In genomic region chr1:75680366-75680765, GRCm38 (mm10) we compare ENCODE assay signal across 13 mouse cellular contexts.
DNase-seq lines count a peak whose midpoint lies in the region; ATAC-seq lines count a peak whose summit lies in the region.
"Had no signal": no experiment of that assay in that cellular context is flagged by ENCODE, and none has a peak within 500 bp of the region (broad histone marks: within the 10 kb centered on the region; RNA-seq: fewer than 3 reads in every experiment).

No protein-coding gene starts in this region.

- no peaks in the 10 kb centered on the region; the same call in 1 of the 2 replicates for H3K27me3 ChIP-seq in heart, embryonic 14.5 days (ENCODE audit: control insufficient read depth, insufficient read depth, low read length)
- H3K27me3 ChIP-seq in neural tube, embryonic 13.5 days = no peaks in the 10 kb centered on the region
- no peaks in the 10 kb centered on the region for H3K27me3 ChIP-seq in limb, embryonic 11.5 days (ENCODE audit: control insufficient read depth, insufficient read depth, low read length)
- no peaks in the 10 kb centered on the region for H3K27me3 ChIP-seq in liver, embryonic 11.5 days (replicated peaks; ENCODE audit: control insufficient read depth, insufficient read depth, low read length)

- intact Hi-C loops in heart, postnatal 25 days (cut with DNase I) = no loop called here

- peak overlapping the region; percentile 31 for H3K4me2 ChIP-seq in heart, embryonic 14.5 days (ENCODE audit: low read length)
- H3K4me2 ChIP-seq in neural tube, embryonic 13.5 days = peak overlapping the region; percentile 35
- no peak overlapping the region for H3K4me2 ChIP-seq in limb, embryonic 11.5 days (ENCODE audit: low read depth, severe bottlenecking)
- no peak overlapping the region for H3K4me2 ChIP-seq in liver, embryonic 11.5 days

- no peak overlapping the region for H3K9ac ChIP-seq in heart, embryonic 14.5 days (ENCODE audit: low read length)
- no peak overlapping the region for H3K9ac ChIP-seq in neural tube, embryonic 13.5 days
- no peak overlapping the region; the same call in 1 of the 2 replicates for H3K9ac ChIP-seq in limb, embryonic 11.5 days (ENCODE audit: low read length)
- H3K9ac ChIP-seq in liver, embryonic 11.5 days (ENCODE audit: low read depth, low read length) = no peak overlapping the region

- no peak overlapping the region for H3K27ac ChIP-seq in heart, embryonic 14.5 days (replicated peaks in 1 of 2; ENCODE audit: control insufficient read depth in 1 of 2, insufficient read depth in 1 of 2, low read depth in 2 of 2, low read length in 2 of 2)
- H3K27ac ChIP-seq in neural tube, embryonic 13.5 days (replicated peaks) = no peak overlapping the region
- no peak overlapping the region for H3K27ac ChIP-seq in limb, embryonic 11.5 days (replicated peaks; ENCODE audit: low read depth, low read length)
- no peak overlapping the region for H3K27ac ChIP-seq in liver, embryonic 11.5 days (ENCODE audit: low read depth, low read length)
- H3K27ac ChIP-seq: embryonic facial prominence, embryonic 10.5 days had no signal

- H3K36me3 ChIP-seq in heart, embryonic 14.5 days (ENCODE audit: control insufficient read depth, insufficient read depth, low read length) = no peaks in the 10 kb centered on the region
- H3K36me3 ChIP-seq in neural tube, embryonic 13.5 days = no peaks in the 10 kb centered on the region
- H3K36me3 ChIP-seq in limb, embryonic 11.5 days (ENCODE audit: control insufficient read depth, insufficient read depth, low read length) = no peaks in the 10 kb centered on the region
- no peaks in the 10 kb centered on the region for H3K36me3 ChIP-seq in liver, embryonic 11.5 days (ENCODE audit: control insufficient read depth, insufficient read depth, low read length)
- H3K36me3 ChIP-seq: embryonic facial prominence, embryonic 10.5 days had no signal

- no peak overlapping the region for H3K4me3 ChIP-seq in heart, embryonic 14.5 days (ENCODE audit: control insufficient read depth in 1 of 2, insufficient read depth in 1 of 2, low read depth in 1 of 2, low read length in 2 of 2)
- no peak overlapping the region for H3K4me3 ChIP-seq in neural tube, embryonic 13.5 days
- H3K4me3 ChIP-seq in limb, embryonic 11.5 days (ENCODE audit: low read depth, low read length) = no peak overlapping the region
- H3K4me3 ChIP-seq in liver, embryonic 11.5 days (ENCODE audit: low read depth, low read length) = no peak overlapping the region
- H3K4me3 ChIP-seq: embryonic facial prominence, embryonic 10.5 days had no signal

- WGBS in heart, embryonic 14.5 days = 33% methylated on average over 10 of the region's 10 CpGs
- 5% methylated on average over 10 of the region's 10 CpGs for WGBS in neural tube, embryonic 13.5 days
- 18% methylated on average over 10 of the region's 10 CpGs for WGBS in limb, embryonic 11.5 days
- WGBS in liver, embryonic 11.5 days = 52% methylated on average over 10 of the region's 10 CpGs

- H3K4me1 ChIP-seq in heart, embryonic 14.5 days (ENCODE audit: control insufficient read depth in 2 of 2, insufficient read depth in 2 of 2, low read length in 2 of 2) = peaks cover 0 to 5% of the 10 kb centered on the region in 2 experiments; a peak in 1 of 4 replicates
- peaks cover 19% of the 10 kb centered on the region for H3K4me1 ChIP-seq in neural tube, embryonic 13.5 days (replicated peaks)
- H3K4me1 ChIP-seq in limb, embryonic 11.5 days (ENCODE audit: control insufficient read depth, insufficient read depth, low read length) = no peaks in the 10 kb centered on the region
- no peaks in the 10 kb centered on the region for H3K4me1 ChIP-seq in liver, embryonic 11.5 days (replicated peaks; ENCODE audit: control insufficient read depth, insufficient read depth, low read length)

- no peak for DNase-seq in heart, postnatal 25 days (ENCODE audit: low spot score)
- no peak for DNase-seq in neural tube, embryonic 10.5 days (ENCODE audit: extremely low spot score, low spot score)
- peak; percentile 28 for DNase-seq in limb, embryonic 11.5 days (ENCODE audit: low spot score)
- DNase-seq in cerebellum, postnatal 4 days (ENCODE audit: low spot score in 2 of 2) = no peak
- DNase-seq in liver, embryonic 11.5 days (ENCODE audit: low spot score) = no peak
- DNase-seq: adrenal gland, postnatal 36 days; gastrocnemius, postnatal 25 days; kidney, postnatal 14 days; lung, postnatal 14 days; thymus, adult 18-20 months had no signal

- ATAC-seq in heart, embryonic 14.5 days (ENCODE audit: insufficient number of reproducible peaks, insufficient read depth, low FRiP score, low read depth) = no peak
- no peak for ATAC-seq in neural tube, embryonic 13.5 days (ENCODE audit: low read depth)
- ATAC-seq in limb, embryonic 11.5 days (ENCODE audit: insufficient number of reproducible peaks, low FRiP score, low TSS enrichment, low read depth) = no peak
- ATAC-seq in liver, embryonic 11.5 days (replicated peaks; ENCODE audit: low FRiP score) = no peak

- peaks cover 8% of the 10 kb centered on the region for H3K9me3 ChIP-seq in heart, embryonic 14.5 days (ENCODE audit: control insufficient read depth, low read length)
- peaks cover 13% of the 10 kb centered on the region for H3K9me3 ChIP-seq in neural tube, embryonic 13.5 days
- peaks cover 2% of the 10 kb centered on the region; the same call in 1 of the 2 replicates for H3K9me3 ChIP-seq in limb, embryonic 11.5 days (ENCODE audit: control insufficient read depth, low read length)
- no peaks in the 10 kb centered on the region; the same call in 1 of the 2 replicates for H3K9me3 ChIP-seq in liver, embryonic 11.5 days (ENCODE audit: control insufficient read depth, low read length)

Comparison
In these comparisons a context has a peak if more than half of its experiments do, and no peak if none do; other contexts are left out.
1. H3K4me2 ChIP-seq: peak in heart, embryonic 14.5 days (single experiment) and neural tube, embryonic 13.5 days (single experiment); none in limb, embryonic 11.5 days (single experiment) and liver, embryonic 11.5 days (single experiment).